Mouse (Mus musculus): ENCODE data around the gene Zmym5. TPM values are rescaled to one million over a fixed set of nuclear protein-coding genes. Genes with fewer than 3 reads are reported as not detected.
"Not testable (repeated sequence)": the region's sequence is repeated elsewhere in the genome, so short reads cannot be mapped to it uniquely, and the experiment has no call there.

Zmym5 gene
- 10 to 100 TPM; 19.2 to 21.6 TPM for total RNA-seq (2021)
- 5.4 and 11.3 TPM in 2 replicates for polyA plus RNA-seq (2012; rRNA removed)
- long read RNA-seq, full-length matches to known transcripts = 1 of 12 reads
- long read RNA-seq, partial matches to known transcripts = 2 of 12 reads
- long read RNA-seq, other reads (novel, unspliced or antisense) = 9 of 12 reads

- not testable (repeated sequence) for H3K4me1 ChIP-seq (ENCODE audit: control insufficient read depth, insufficient read depth, low read length); H3K79me2 ChIP-seq (replicated peaks; ENCODE audit: control insufficient read depth, insufficient read depth, low read length); H3K27me3 ChIP-seq (ENCODE audit: control insufficient read depth, insufficient read depth, low read length)
- Histone ChIP-seq H3K36me3 (ENCODE audit: control insufficient read depth, insufficient read depth, low read length) (peaks cover 31% of the 10 kb centered on the region), H3K27ac (peak within 1 kb of the TSS; percentile 91), H3K9ac (ENCODE audit: low read depth, low read length) (peak within 1 kb of the TSS; percentile 94), H3K4me3 (peak within 1 kb of the TSS; percentile 67)
- TF ChIP-seq POLR2A (IDR thresholded peaks at IDR 0.05; ENCODE audit: insufficient read depth, low read depth, low read length) = peak; percentile 57
- 0% methylated on average over 43 of the region's 72 CpGs for WGBS
- intact Hi-C loops (cut with DNase I) = loop anchor here (2.0 kb wide), 2 partner anchors 33 to 73 kb away; partner anchors contain the start of gene Pspc1
- peak; percentile 92 to 95 for DNase-seq
These were observed at the start of gene Zmym5 for GRCm38 (mm10) chr14:56811701-56812339. Gene Zmym5, minus strand, starts transcription at chr14:56811716.

- H3K27me3 ChIP-seq (ENCODE audit: control insufficient read depth, insufficient read depth, low read length) = no peaks in the 10 kb centered on the region
- TF ChIP-seq POLR2A (IDR thresholded peaks at IDR 0.05; ENCODE audit: insufficient read depth, low read depth, low read length) = no peak
- no peak for TF ChIP-seq EP300 (IDR thresholded peaks at IDR 0.05; ENCODE audit: insufficient read depth, low read depth, low read length)
- no peak for TF ChIP-seq CTCF (IDR thresholded peaks at IDR 0.05)
- no peak overlapping the region for H3K9ac ChIP-seq (ENCODE audit: low read depth, low read length)
- no peak for DNase-seq
- H3K27ac ChIP-seq = no peak overlapping the region
- no peaks in the 10 kb centered on the region for H3K4me1 ChIP-seq (ENCODE audit: control insufficient read depth, insufficient read depth, low read length)
- WGBS = 48% methylated on average over 2 of the region's 2 CpGs
- H3K36me3 ChIP-seq (ENCODE audit: control insufficient read depth, insufficient read depth, low read length) = no peaks in the 10 kb centered on the region
- no peaks in the 10 kb centered on the region for H3K79me2 ChIP-seq (replicated peaks; ENCODE audit: control insufficient read depth, insufficient read depth, low read length)
- H3K4me3 ChIP-seq = no peak overlapping the region
- intact Hi-C loops (cut with DNase I) = no loop called here
These were observed 38.2 kb upstream of the Zmym5 start for GRCm38 (mm10) chr14:56849681-56850080.

- no peak for DNase-seq
- Histone ChIP-seq H3K4me3 (no peak overlapping the region), H3K79me2 (replicated peaks; ENCODE audit: control insufficient read depth, insufficient read depth, low read length) (no peaks in the 10 kb centered on the region), H3K27ac (no peak overlapping the region), H3K4me1 (ENCODE audit: control insufficient read depth, insufficient read depth, low read length) (no peaks in the 10 kb centered on the region), H3K9ac (ENCODE audit: low read depth, low read length) (no peak overlapping the region), H3K36me3 (ENCODE audit: control insufficient read depth, insufficient read depth, low read length) (no peaks in the 10 kb centered on the region), H3K27me3 (ENCODE audit: control insufficient read depth, insufficient read depth, low read length) (no peaks in the 10 kb centered on the region)
- intact Hi-C loops (cut with DNase I) = no loop called here
- WGBS = 64% methylated on average over 2 of the region's 2 CpGs
- no peak for TF ChIP-seq CTCF (IDR thresholded peaks at IDR 0.05)
- TF ChIP-seq POLR2A (IDR thresholded peaks at IDR 0.05; ENCODE audit: insufficient read depth, low read depth, low read length) = no peak
- TF ChIP-seq EP300 (IDR thresholded peaks at IDR 0.05; ENCODE audit: insufficient read depth, low read depth, low read length) = no peak
These were observed 36.8 kb upstream of the Zmym5 start for GRCm38 (mm10) chr14:56848322-56848721.

- H3K4me3 ChIP-seq = no peak overlapping the region
- no peaks in the 10 kb centered on the region for H3K27me3 ChIP-seq (ENCODE audit: control insufficient read depth, insufficient read depth, low read length)
- no peak overlapping the region for H3K27ac ChIP-seq
- H3K79me2 ChIP-seq (replicated peaks; ENCODE audit: control insufficient read depth, insufficient read depth, low read length) = no peaks in the 10 kb centered on the region
- intact Hi-C loops (cut with DNase I) = no loop called here
- no peaks in the 10 kb centered on the region for H3K4me1 ChIP-seq (ENCODE audit: control insufficient read depth, insufficient read depth, low read length)
- H3K36me3 ChIP-seq (ENCODE audit: control insufficient read depth, insufficient read depth, low read length) = no peaks in the 10 kb centered on the region
- no peak overlapping the region for H3K9ac ChIP-seq (ENCODE audit: low read depth, low read length)
- TF ChIP-seq CTCF (IDR thresholded peaks at IDR 0.05) (no peak), EP300 (IDR thresholded peaks at IDR 0.05; ENCODE audit: insufficient read depth, low read depth, low read length) (no peak), POLR2A (IDR thresholded peaks at IDR 0.05; ENCODE audit: insufficient read depth, low read depth, low read length) (no peak)
- DNase-seq = no peak
- WGBS = 36% methylated on average over 2 of the region's 2 CpGs
These were observed 33.0 kb upstream of the Zmym5 start for GRCm38 (mm10) chr14:56844507-56844906.

- Histone ChIP-seq H3K4me3 (no peak overlapping the region), H3K4me1 (ENCODE audit: control insufficient read depth, insufficient read depth, low read length) (no peaks in the 10 kb centered on the region), H3K9ac (ENCODE audit: low read depth, low read length) (no peak overlapping the region), H3K27ac (no peak overlapping the region), H3K27me3 (ENCODE audit: control insufficient read depth, insufficient read depth, low read length) (no peaks in the 10 kb centered on the region), H3K79me2 (replicated peaks; ENCODE audit: control insufficient read depth, insufficient read depth, low read length) (no peaks in the 10 kb centered on the region), H3K36me3 (ENCODE audit: control insufficient read depth, insufficient read depth, low read length) (no peaks in the 10 kb centered on the region)
- TF ChIP-seq EP300 (IDR thresholded peaks at IDR 0.05; ENCODE audit: insufficient read depth, low read depth, low read length) (no peak), CTCF (IDR thresholded peaks at IDR 0.05) (no peak), POLR2A (IDR thresholded peaks at IDR 0.05; ENCODE audit: insufficient read depth, low read depth, low read length) (no peak)
- 79% methylated on average over 4 of the region's 4 CpGs for WGBS
- intact Hi-C loops (cut with DNase I) = no loop called here
- DNase-seq = no peak
These were observed 32.5 kb upstream of the Zmym5 start for GRCm38 (mm10) chr14:56844033-56844432.

GRCm38 (mm10) chr14:56834576-56834975, 23.1 kb upstream of the Zmym5 start:
- H3K36me3 ChIP-seq (ENCODE audit: control insufficient read depth, insufficient read depth, low read length); H3K27me3 ChIP-seq (ENCODE audit: control insufficient read depth, insufficient read depth, low read length); H3K4me3 ChIP-seq; H3K27ac ChIP-seq; intact Hi-C loops (cut with DNase I); H3K9ac ChIP-seq (ENCODE audit: low read depth, low read length); H3K4me1 ChIP-seq (ENCODE audit: control insufficient read depth, insufficient read depth, low read length); DNase-seq; H3K79me2 ChIP-seq (replicated peaks; ENCODE audit: control insufficient read depth, insufficient read depth, low read length): not testable (repeated sequence)
- WGBS = 88% methylated on average over 5 of the region's 5 CpGs

- H3K36me3 ChIP-seq (ENCODE audit: control insufficient read depth, insufficient read depth, low read length); H3K4me1 ChIP-seq (ENCODE audit: control insufficient read depth, insufficient read depth, low read length); H3K79me2 ChIP-seq (replicated peaks; ENCODE audit: control insufficient read depth, insufficient read depth, low read length); intact Hi-C loops (cut with DNase I); H3K4me3 ChIP-seq; H3K27ac ChIP-seq; H3K27me3 ChIP-seq (ENCODE audit: control insufficient read depth, insufficient read depth, low read length): not testable (repeated sequence)
- peak overlapping the region; percentile 30; the same call in 1 of the 2 replicates for H3K9ac ChIP-seq (ENCODE audit: low read depth, low read length)
- peak; percentile 53 to 70 for DNase-seq
- WGBS = 56% methylated on average over 10 of the region's 10 CpGs
These were observed 21.7 kb upstream of the Zmym5 start for GRCm38 (mm10) chr14:56833211-56833610.

Data from heart, adult 2 months (tissue).